Mouse (Mus musculus): ENCODE results near the gene Sstr5. TPM values are rescaled to one million over a fixed set of nuclear protein-coding genes. Genes with fewer than 3 reads are reported as not detected.

The Sstr5 gene
- total RNA-seq (2021) = under 1 TPM in 1 of 2 experiments, not detected in 1; 0.15 TPM
- long read RNA-seq, experiment 1 = 0 reads
- long read RNA-seq, experiment 2 = 0 reads

DNA sequence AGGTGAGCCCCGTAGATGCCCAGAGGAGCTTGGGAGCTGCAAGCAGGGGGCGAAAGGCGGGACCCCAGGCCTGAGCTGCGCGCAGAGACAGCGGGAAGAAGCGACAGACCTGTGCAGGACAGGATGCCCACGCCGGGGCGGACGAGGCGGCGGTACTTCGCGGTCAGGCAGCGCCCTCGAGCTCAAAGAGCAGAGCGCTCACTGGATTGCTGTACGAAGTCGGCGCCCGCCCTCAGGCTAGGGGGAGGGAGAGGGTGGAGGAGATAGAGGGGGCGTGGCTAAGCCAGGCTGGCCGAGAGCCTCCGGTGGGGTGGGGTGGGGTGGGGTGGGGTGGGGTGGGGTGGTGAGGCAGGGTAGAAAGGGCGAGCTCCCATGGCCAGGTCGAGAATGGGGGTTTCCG lies at the start of gene Sstr5:
TSS of gene Sstr5 (minus strand) at position 276 of the 400 bp plus-strand sequence.
- peak; percentile 41 for DNase-seq

DNA sequence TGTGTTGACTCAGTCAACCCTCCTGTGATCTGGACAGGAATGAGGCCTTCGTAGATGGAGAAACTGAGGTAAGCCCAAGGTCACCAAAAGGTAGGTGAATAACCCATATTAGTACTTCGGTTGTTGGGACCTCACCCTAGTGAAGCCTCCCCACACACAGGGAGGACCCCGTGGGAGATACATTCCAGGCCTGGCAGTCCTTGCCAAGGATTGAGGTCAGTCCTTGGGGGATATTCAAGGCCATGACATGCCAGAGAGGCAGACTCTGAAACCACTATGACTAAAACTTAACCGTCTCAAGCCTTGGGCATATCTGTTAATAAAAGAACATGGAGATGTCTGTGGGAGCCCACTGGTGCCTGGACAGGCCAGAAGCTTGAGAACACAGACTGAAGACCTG lies 44.7 kb upstream of the Sstr5 start:
- no peak for DNase-seq

DNA sequence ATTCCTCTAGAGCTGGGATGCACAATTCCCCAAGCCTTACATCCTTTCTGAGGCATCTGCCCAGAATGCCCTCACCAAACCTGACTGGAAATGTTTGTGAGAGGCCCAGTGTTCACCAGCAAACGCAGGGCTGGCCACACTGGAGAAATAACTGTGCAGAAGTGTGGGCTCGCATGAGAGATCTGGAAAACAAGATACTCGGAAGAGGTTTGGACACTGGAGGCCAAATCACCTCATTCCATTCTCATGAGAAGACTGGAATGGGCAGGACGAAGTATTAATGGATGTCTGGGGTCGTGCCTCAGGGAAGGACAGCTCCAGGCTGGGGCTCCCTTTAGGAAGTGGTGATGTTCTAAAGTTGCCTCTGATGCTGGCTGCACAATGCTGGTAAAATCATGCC lies 43.6 kb upstream of the Sstr5 start:
- DNase-seq = no peak

DNA sequence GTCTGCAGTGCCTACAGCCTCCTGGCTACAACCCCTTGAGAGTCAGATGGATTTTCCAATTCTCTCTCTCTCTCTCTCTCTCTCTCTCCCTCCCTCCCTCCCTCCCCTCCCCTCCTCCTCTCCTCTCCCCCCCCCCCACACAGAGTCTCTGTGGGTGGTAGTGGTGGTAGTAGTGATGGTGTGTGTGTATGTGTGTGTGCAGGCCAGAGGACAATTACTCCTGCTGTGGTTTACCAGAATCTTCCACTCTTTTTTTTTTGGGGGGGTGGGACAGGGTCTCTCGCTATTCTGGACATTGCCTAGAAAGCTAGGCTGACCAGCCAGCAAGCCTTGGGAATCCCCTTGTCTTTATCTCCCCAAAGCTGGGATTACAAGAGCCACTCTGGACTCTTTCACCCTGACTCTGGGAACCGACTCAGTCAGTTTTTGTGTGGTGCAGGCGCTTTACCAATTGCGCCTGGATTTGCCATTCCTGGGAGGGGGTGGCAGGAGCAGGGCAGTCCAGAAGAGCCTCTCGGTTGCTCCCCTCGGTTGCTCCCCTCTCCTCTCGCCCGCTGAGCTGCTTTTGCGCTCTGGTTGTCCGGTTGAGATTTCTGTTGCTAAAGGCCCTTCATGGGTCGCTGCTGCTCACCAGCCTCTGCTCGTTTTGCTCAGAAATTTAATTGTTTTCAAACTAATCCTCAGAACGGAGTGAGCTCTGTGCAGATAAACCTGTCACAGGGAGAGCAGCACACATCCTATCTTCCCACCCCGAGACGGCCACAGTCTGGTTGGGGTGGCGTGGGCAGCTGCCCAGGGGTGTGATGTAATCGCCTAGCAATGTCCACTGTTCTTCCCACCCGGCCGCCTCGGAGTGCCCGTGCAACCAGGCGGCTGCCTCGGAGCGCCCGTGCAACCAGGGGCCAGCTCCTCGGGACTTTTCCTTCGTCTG lies 42.1 kb upstream of the Sstr5 start:
- peak; percentile 61 for DNase-seq

DNA sequence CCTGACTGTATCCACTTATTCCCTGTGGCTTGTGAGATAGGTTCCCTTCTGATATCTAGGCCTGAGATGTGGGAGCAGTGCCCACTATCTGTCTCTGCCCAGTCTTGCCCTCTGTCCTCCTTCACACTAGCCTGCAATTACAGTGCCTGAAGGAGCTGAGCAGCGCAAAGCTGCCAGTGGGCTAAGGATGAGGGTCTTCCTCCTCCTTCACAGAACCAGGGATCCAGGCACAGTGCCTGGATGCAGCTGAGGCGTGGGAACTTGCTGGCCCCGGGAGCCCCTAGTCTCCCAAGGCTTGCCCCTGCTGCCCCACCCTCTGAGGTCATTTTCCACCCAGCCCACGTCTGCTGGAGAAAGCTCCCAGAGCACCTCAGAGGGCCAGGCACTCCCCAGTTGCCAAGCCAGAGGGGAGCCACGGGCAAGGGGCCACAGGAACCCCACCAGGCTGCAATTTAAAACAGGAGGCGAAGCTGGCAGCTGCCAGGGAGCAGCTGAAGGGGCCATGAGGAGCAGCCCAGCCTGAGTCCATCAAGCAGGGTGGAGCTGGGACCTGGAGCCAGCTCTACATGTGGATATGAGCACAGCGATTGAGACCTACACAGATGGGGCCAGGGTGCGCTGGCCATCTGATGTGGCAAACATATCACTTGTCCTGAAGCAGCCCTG lies 33.4 kb upstream of the Sstr5 start:
- no peak for DNase-seq

GRCm38 (mm10) chr17:25522080-25522479 lies 25.0 kb upstream of the Sstr5 start:
- DNase-seq = no peak

DNA sequence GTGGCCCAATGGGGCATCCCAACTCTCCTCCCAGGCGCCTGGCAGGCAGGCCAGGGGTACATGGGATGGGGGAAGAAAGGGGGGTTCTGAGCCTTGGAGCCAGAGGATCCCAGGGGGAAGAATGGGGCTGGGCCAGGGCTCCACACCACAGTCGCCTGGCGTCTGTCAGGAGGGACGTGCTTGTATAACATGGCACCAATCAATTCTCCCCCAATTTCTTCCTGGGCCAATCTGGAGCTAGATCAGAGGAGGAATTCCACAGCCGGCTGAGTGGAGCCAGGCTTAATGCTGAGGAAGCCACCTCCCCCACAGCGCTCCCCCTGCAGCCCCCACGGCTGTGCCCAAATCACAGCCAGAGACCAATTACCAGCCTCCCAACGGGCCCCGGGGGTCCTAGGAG lies 23.4 kb upstream of the Sstr5 start:
- no peak for DNase-seq

- DNase-seq = no peak
These were observed 22.4 kb upstream of the Sstr5 start for GRCm38 (mm10) chr17:25519511-25519910.

- no peak for DNase-seq
These were observed 21.1 kb upstream of the Sstr5 start for GRCm38 (mm10) chr17:25518144-25518543.

DNA sequence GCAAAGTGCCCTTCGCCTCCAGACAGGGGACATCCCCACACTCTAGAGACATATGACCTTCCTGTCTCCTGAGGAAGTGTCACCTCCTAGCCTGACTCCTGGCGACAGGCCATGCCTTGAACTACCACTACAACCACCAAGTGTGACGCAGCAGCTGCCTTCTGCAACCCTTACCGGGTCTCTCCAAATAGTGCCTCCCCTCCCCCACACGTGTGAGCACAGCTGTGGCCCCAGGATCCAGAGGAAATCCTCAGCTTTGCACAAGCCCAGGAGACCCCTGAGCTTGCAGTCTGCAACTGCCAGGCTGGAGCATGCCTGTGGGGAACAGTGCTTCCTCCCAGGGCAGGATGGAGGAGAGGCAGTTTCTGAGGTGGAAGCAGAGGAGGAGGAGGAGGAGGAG lies 19.2 kb upstream of the Sstr5 start:
- peak; percentile 9 for DNase-seq

GRCm38 (mm10) chr17:25514055-25514454 lies 17.0 kb upstream of the Sstr5 start:
- DNase-seq = no peak

- peak; percentile 9 for DNase-seq
These were observed 14.8 kb upstream of the Sstr5 start for GRCm38 (mm10) chr17:25511876-25512275.

DNA sequence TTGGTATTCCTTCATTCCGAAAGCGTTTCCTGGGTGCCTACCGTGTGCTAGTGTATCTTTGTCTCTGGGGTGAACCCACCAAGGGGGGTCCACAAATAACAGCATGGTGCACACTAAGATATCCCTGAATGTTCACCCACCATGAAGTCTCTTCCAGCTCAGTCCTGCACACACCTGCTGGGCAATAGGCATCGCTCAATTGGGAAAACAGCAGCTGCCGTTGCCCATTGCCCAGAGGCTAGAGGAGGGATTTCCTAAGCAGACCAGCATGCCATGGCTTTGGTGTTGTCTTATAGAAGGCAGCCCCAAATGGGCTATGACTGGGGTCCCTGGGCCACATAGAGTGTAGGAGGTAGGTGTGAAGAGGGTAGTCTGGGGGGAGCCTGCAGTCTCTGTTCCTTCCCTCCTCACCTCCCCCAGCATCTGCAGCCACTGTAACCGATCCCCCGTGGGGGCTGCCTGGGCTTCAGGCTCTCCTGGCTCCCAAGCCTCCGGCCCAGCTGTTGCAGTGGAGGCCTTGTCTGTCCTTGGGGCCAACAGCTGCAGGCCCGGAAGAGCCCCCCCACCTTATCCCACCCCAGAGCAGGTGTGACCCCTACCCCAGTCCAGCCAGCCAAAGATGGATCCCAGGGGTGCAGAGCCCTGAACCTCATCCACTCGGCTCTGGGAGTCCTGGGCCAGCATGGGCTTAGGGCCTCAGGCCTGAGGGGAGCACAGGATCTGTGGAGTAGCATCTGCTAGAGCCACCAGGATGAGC lies 13.2 kb upstream of the Sstr5 start:
- DNase-seq = no peak

GRCm38 (mm10) chr17:25508860-25509577 lies 11.9 kb upstream of the Sstr5 start:
- peak; percentile 55 for DNase-seq

DNA sequence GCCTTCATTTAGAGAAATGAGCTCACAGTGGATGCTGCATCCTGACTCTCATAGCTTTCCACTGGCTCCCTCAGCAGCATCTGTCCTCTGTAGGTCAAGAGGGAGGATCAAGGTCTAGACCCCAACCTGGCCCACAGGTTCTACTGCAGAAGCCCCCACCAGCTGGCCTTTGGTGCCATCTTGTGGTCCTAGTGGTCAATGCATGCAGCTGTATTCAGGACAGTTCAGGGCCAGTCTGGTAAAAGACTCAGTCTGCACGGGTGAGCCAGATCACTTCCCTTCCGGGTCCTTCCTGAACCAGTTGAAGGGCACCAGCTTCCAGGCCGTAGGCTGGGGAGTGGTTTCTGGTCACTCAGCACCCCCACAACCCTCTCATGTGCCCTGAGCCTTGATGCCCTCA lies 10.7 kb upstream of the Sstr5 start:
- DNase-seq = peak; percentile 86

GRCm38 (mm10) chr17:25502599-25502998 lies 5.5 kb upstream of the Sstr5 start:
- DNase-seq = no peak

DNA sequence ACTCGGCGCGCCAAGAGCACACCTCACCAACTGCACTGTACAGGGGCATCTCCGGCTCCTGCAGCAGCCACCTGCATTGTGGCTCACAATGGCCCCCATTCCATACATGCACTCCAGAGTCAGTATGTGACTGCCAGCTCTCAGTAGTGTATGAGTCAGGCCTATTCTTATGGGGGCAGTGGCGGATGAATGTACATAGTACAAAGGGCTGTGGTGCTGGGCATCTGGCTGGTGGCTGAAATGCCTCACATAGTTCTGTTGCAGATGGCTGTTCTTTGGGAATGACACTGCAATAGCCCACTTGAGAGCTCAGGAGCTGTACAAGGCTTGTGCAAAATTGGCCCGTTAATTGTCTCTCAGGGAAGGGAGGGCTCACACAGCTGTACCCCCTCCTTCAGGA lies 15.0 kb downstream of the Sstr5 start:
- no peak for DNase-seq

- DNase-seq = no peak
These were observed 16.3 kb downstream of the Sstr5 start for GRCm38 (mm10) chr17:25480820-25481219.

DNA sequence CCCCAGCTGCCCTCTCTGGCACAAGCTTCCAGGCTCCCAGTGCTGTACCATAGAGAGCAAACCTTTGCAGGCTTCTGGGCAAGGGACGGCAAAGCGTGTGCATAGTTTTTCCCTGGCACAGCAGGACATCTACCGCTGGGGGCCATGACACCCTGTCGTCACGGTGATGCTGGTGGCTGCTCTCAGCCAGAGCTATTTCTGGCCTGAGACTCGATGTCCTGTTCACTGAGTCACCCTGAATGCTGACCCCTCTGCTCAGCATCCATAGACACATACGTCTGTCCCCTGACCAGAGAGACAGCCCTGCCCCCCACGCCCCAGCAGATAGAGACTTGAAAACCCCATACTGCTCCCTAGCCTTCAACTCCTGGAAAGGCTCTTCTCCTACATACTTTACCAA lies 16.9 kb downstream of the Sstr5 start:
- DNase-seq = no peak

DNA sequence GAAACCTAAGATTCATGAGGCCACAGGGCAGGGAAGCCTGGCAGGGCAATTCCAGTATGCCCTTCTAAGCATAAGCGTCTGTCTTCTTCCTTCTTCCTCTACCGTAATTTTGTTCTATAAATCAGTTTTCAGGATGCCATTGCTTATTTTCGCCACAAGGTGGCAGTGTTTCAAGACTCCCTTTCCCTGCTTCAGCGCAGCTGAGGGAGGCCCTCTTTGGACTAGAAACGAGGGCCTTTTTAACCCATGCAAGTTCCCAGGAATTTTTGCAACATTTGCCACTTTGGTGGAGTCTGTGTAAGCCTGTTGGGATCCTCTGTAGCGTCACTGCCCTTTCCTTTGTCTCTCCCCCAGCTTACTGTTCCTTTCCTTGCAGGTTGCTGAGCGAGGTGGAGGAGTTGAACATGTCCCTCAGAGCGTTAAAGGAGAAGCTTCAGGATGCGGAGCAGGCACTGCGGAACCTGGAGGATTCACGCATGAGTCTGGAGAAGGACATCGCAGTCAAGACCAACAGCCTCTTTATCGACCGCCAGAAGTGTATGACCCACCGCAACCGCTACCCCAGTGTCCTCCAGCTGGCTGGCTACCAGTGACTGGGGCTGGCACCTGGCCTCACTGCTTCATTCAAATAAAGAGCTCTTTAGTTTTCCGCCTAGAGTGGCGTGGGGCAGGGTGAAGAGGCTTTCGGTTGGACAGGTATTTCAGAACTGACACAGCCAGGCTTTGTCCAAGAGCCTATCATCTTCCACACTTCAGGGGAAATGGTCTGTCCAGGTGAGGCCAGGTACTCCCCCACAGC lies 20.9 kb downstream of the Sstr5 start:
- DNase-seq = peak; percentile 62

All from adrenal gland, postnatal 10 days (tissue).